Mouse (Mus musculus): ENCODE measurements around the gene Srsf9. TPM values are rescaled to one million over a fixed set of nuclear protein-coding genes. Genes with fewer than 3 reads are reported as not detected.

Srsf9 gene
- polyA plus RNA-seq, 1 experiment from 2014 or later: 327 TPM

- H3K4me2 ChIP-seq (ENCODE audit: low read depth): peak overlapping the region; percentile 13
- H3K9ac ChIP-seq (ENCODE audit: low read length): peak overlapping the region; percentile 27
- H3K4me3 ChIP-seq (ENCODE audit: low read depth, low read length): no peak overlapping the region
- H3K4me1 ChIP-seq (ENCODE audit: control insufficient read depth, insufficient read depth, low read length): peaks cover 25% of the 10 kb centered on the region
- peak; percentile 54 for DNase-seq (ENCODE audit: low spot score)
- peak overlapping the region; percentile 91 for H3K27ac ChIP-seq (ENCODE audit: low read depth, low read length)
- no peaks in the 10 kb centered on the region for H3K27me3 ChIP-seq (ENCODE audit: control insufficient read depth, insufficient read depth, low read length)
- no peaks in the 10 kb centered on the region for H3K36me3 ChIP-seq (ENCODE audit: control insufficient read depth, insufficient read depth, low read length)
- H3K9me3 ChIP-seq (ENCODE audit: control insufficient read depth, low read length): no peaks in the 10 kb centered on the region
- 2% methylated on average over 10 of the region's 10 CpGs for WGBS
- ATAC-seq (ENCODE audit: insufficient read depth, low FRiP score, low TSS enrichment): peak; percentile 67
Observed at GRCm38 (mm10) chr5:115317645-115318328, 9.2 kb upstream of the Srsf9 start.

- under 1% methylated on average over 22 of the region's 22 CpGs for WGBS
- Histone ChIP-seq H3K4me2 (ENCODE audit: low read depth) (peak overlapping the region; percentile 67), H3K27ac (ENCODE audit: low read depth, low read length) (peak overlapping the region; percentile 39; the same call in 1 of the 2 replicates), H3K9me3 (ENCODE audit: control insufficient read depth, low read length) (no peaks in the 10 kb centered on the region), H3K4me1 (ENCODE audit: control insufficient read depth, insufficient read depth, low read length) (peaks cover 25% of the 10 kb centered on the region), H3K9ac (ENCODE audit: low read length) (peak overlapping the region; percentile 56), H3K27me3 (ENCODE audit: control insufficient read depth, insufficient read depth, low read length) (no peaks in the 10 kb centered on the region), H3K4me3 (ENCODE audit: low read depth, low read length) (peak overlapping the region; percentile 26), H3K36me3 (ENCODE audit: control insufficient read depth, insufficient read depth, low read length) (no peaks in the 10 kb centered on the region)
- peak; percentile 73 for DNase-seq (ENCODE audit: low spot score)
- no peak for ATAC-seq (ENCODE audit: insufficient read depth, low FRiP score, low TSS enrichment)
Observed at GRCm38 (mm10) chr5:115319004-115319940, 7.7 kb upstream of the Srsf9 start.

GRCm38 (mm10) chr5:115326256-115326831 is 633 bp upstream of the Srsf9 start:
- Histone ChIP-seq H3K9ac (ENCODE audit: low read length) (peak overlapping the region; percentile 74), H3K4me3 (ENCODE audit: low read depth, low read length) (peak overlapping the region; percentile 92), H3K4me2 (ENCODE audit: low read depth) (peak overlapping the region; percentile 73), H3K36me3 (ENCODE audit: control insufficient read depth, insufficient read depth, low read length) (peaks cover 6% of the 10 kb centered on the region), H3K27me3 (ENCODE audit: control insufficient read depth, insufficient read depth, low read length) (no peaks in the 10 kb centered on the region), H3K4me1 (ENCODE audit: control insufficient read depth, insufficient read depth, low read length) (peaks cover 19% of the 10 kb centered on the region; the same call in 1 of the 2 replicates), H3K9me3 (ENCODE audit: control insufficient read depth, low read length) (no peaks in the 10 kb centered on the region), H3K27ac (ENCODE audit: low read depth, low read length) (peak overlapping the region; percentile 80)
- 33% methylated on average over 11 of the region's 11 CpGs for WGBS
- DNase-seq (ENCODE audit: low spot score) (no peak), ATAC-seq (ENCODE audit: insufficient read depth, low FRiP score, low TSS enrichment) (no peak)

- peak overlapping the region; percentile 92 for H3K4me3 ChIP-seq (ENCODE audit: low read depth, low read length)
- no peaks in the 10 kb centered on the region for H3K9me3 ChIP-seq (ENCODE audit: control insufficient read depth, low read length)
- H3K4me2 ChIP-seq (ENCODE audit: low read depth): peak overlapping the region; percentile 73
- peak; percentile 40 for ATAC-seq (ENCODE audit: insufficient read depth, low FRiP score, low TSS enrichment)
- DNase-seq (ENCODE audit: low spot score): no peak
- H3K27ac ChIP-seq (ENCODE audit: low read depth, low read length): peak overlapping the region; percentile 80
- H3K9ac ChIP-seq (ENCODE audit: low read length): peak overlapping the region; percentile 91
- no peaks in the 10 kb centered on the region for H3K27me3 ChIP-seq (ENCODE audit: control insufficient read depth, insufficient read depth, low read length)
- H3K4me1 ChIP-seq (ENCODE audit: control insufficient read depth, insufficient read depth, low read length): peaks cover 19% of the 10 kb centered on the region; the same call in 1 of the 2 replicates
- H3K36me3 ChIP-seq (ENCODE audit: control insufficient read depth, insufficient read depth, low read length): peaks cover 13% of the 10 kb centered on the region
- 1% methylated on average over 51 of the region's 55 CpGs for WGBS
Observed at GRCm38 (mm10) chr5:115327610-115328548, 902 bp downstream of the Srsf9 start.

GRCm38 (mm10) chr5:115330955-115331354 is 4.0 kb downstream of the Srsf9 start:
- no peak overlapping the region for H3K9ac ChIP-seq (ENCODE audit: low read length)
- H3K27ac ChIP-seq (ENCODE audit: low read depth, low read length): no peak overlapping the region
- H3K4me3 ChIP-seq (ENCODE audit: low read depth, low read length): no peak overlapping the region
- no peak for ATAC-seq (ENCODE audit: insufficient read depth, low FRiP score, low TSS enrichment)
- no peak overlapping the region for H3K4me2 ChIP-seq (ENCODE audit: low read depth)
- peaks cover 21% of the 10 kb centered on the region for H3K36me3 ChIP-seq (ENCODE audit: control insufficient read depth, insufficient read depth, low read length)
- peaks cover 18% of the 10 kb centered on the region; the same call in 1 of the 2 replicates for H3K4me1 ChIP-seq (ENCODE audit: control insufficient read depth, insufficient read depth, low read length)
- H3K27me3 ChIP-seq (ENCODE audit: control insufficient read depth, insufficient read depth, low read length): no peaks in the 10 kb centered on the region
- H3K9me3 ChIP-seq (ENCODE audit: control insufficient read depth, low read length): no peaks in the 10 kb centered on the region
- WGBS: 96% methylated on average over 9 of the region's 9 CpGs
- no peak for DNase-seq (ENCODE audit: low spot score)

GRCm38 (mm10) chr5:115333626-115334025 is 6.6 kb downstream of the Srsf9 start:
- Histone ChIP-seq H3K36me3 (ENCODE audit: control insufficient read depth, insufficient read depth, low read length) (peaks cover 21% of the 10 kb centered on the region), H3K4me1 (ENCODE audit: control insufficient read depth, insufficient read depth, low read length) (peaks cover 11% of the 10 kb centered on the region; the same call in 1 of the 2 replicates), H3K9ac (ENCODE audit: low read length) (no peak overlapping the region), H3K27ac (ENCODE audit: low read depth, low read length) (no peak overlapping the region), H3K4me2 (ENCODE audit: low read depth) (no peak overlapping the region), H3K27me3 (ENCODE audit: control insufficient read depth, insufficient read depth, low read length) (no peaks in the 10 kb centered on the region), H3K9me3 (ENCODE audit: control insufficient read depth, low read length) (no peaks in the 10 kb centered on the region), H3K4me3 (ENCODE audit: low read depth, low read length) (no peak overlapping the region)
- WGBS: 90% methylated on average over 3 of the region's 3 CpGs
- no peak for ATAC-seq (ENCODE audit: insufficient read depth, low FRiP score, low TSS enrichment)
- no peak for DNase-seq (ENCODE audit: low spot score)

GRCm38 (mm10) chr5:115340007-115340406 is 13.0 kb downstream of the Srsf9 start:
- H3K9ac ChIP-seq (ENCODE audit: low read length): no peak overlapping the region
- H3K27ac ChIP-seq (ENCODE audit: low read depth, low read length): no peak overlapping the region
- H3K4me2 ChIP-seq (ENCODE audit: low read depth): peak overlapping the region; percentile 55
- no peak for DNase-seq (ENCODE audit: low spot score)
- H3K4me1 ChIP-seq (ENCODE audit: control insufficient read depth, insufficient read depth, low read length): peaks cover 16% of the 10 kb centered on the region
- no peaks in the 10 kb centered on the region for H3K27me3 ChIP-seq (ENCODE audit: control insufficient read depth, insufficient read depth, low read length)
- H3K9me3 ChIP-seq (ENCODE audit: control insufficient read depth, low read length): no peaks in the 10 kb centered on the region
- H3K4me3 ChIP-seq (ENCODE audit: low read depth, low read length): peak overlapping the region; percentile 77; the same call in 1 of the 2 replicates
- no peak for ATAC-seq (ENCODE audit: insufficient read depth, low FRiP score, low TSS enrichment)
- H3K36me3 ChIP-seq (ENCODE audit: control insufficient read depth, insufficient read depth, low read length): peaks cover 6% of the 10 kb centered on the region
- 34% methylated on average over 7 of the region's 7 CpGs for WGBS

All from neural tube, embryonic 11.5 days (tissue).